Mouse (Mus musculus) stomach, postnatal 0 days (tissue): ENCODE measurements around the gene Atg13.

Experiments used
- CTCF ChIP-seq: IDR thresholded peaks from 2 replicates; pipeline ENCODE4 v1.5.1; 2016; ENCODE audit warnings: antibody characterized with exemption, low read depth, mild to moderate bottlenecking, moderate library complexity
- EP300 ChIP-seq: optimal IDR thresholded peaks from 2 replicates; pipeline ENCODE3; 2016; ENCODE audit warnings: antibody characterized with exemption

- no peak for TF ChIP-seq CTCF
- no peak for TF ChIP-seq EP300
Observed at GRCm38 (mm10) chr2:91689452-91689851, 20.9 kb downstream of the Atg13 start.
